Mouse (Mus musculus) CD4-positive, CD25-positive, alpha-beta regulatory T cell (primary cell): ENCODE data around the gene Mapkbp1. TPM values are rescaled to one million over a fixed set of nuclear protein-coding genes. Genes with fewer than 3 reads are reported as not detected.

Experiments used
- polyA plus RNA-seq: library from polyadenylated mRNA; unstranded; fragments of 100-300 nt; shearing (Covaris generic); gene quantifications from one replicate; pipeline ENCODE4 v1.2.1, GENCODE M21; 2017

Mapkbp1 gene
- 7.8 TPM for polyA plus RNA-seq

GRCm38 (mm10) chr2:119972537-119972879, at the start of gene Mapkbp1:
Gene Mapkbp1 (plus strand): TSS chr2:119972699.

GRCm38 (mm10) chr2:120026984-120027949, 54.8 kb downstream of the Mapkbp1 start, which contains the start of the genes Jmjd7 and Gm28042:
Gene Jmjd7 (plus strand): TSS chr2:120027483.
Gene Gm28042 (plus strand): TSS chr2:120027493.

GRCm38 (mm10) chr2:120032726-120033467, 60.4 kb downstream of the Mapkbp1 start, which contains the start of gene Pla2g4b:
Gene Pla2g4b (plus strand): TSS chr2:120033417.

Other genes starting within 250 kb of the Mapkbp1 start
- 0.84 TPM for gene Itpka, start 230.4 kb upstream of the Mapkbp1 start, polyA plus RNA-seq
- gene Ltk, start 212.3 kb upstream of the Mapkbp1 start, polyA plus RNA-seq, result 0.29 TPM
- gene Rpap1, start 185.2 kb upstream of the Mapkbp1 start, polyA plus RNA-seq, result 35.0 TPM
- 8.0 TPM for gene Tyro3, start 175.0 kb upstream of the Mapkbp1 start, polyA plus RNA-seq
- gene Mga, start 75.5 kb upstream of the Mapkbp1 start, polyA plus RNA-seq, result 45.9 TPM
- 25.1 TPM for gene Jmjd7, start 54.8 kb downstream of the Mapkbp1 start, polyA plus RNA-seq
- gene Gm28042, start 54.8 kb downstream of the Mapkbp1 start, polyA plus RNA-seq, result 5.5 TPM
- 2.5 TPM for gene Pla2g4b, start 60.7 kb downstream of the Mapkbp1 start, polyA plus RNA-seq
- 10.8 TPM for gene Ehd4, start 181.9 kb downstream of the Mapkbp1 start, polyA plus RNA-seq